Mouse (Mus musculus) T-helper 2 cell (primary cell): Measurements from ENCODE around the gene Aldh6a1.

Experiments used
- in situ Hi-C: fragments of 300-600 bp; cut with MboI, MseI; formaldehyde crosslinking; loops from one replicate; pipeline ENCODE4 v1.15.1; 2025; ENCODE audit warnings: high pct_unique_total_duplicates

Aldh6a1 gene

GRCm38 (mm10) chr12:84416834-84417604 lies 33.8 kb downstream of the Aldh6a1 start, which contains the start of gene Rnf113a2:
TSS of gene Rnf113a2 (plus strand) at chr12:84417196.
- in situ Hi-C loops: no loop called here

GRCm38 (mm10) chr12:84408819-84409507 lies 41.8 kb downstream of the Aldh6a1 start, which contains the start of the genes Entpd5 and Bbof1:
TSS of gene Entpd5 (minus strand) at chr12:84409029.
TSS of gene Bbof1 (plus strand) at chr12:84409071.
- in situ Hi-C loops: no loop called here

DNA sequence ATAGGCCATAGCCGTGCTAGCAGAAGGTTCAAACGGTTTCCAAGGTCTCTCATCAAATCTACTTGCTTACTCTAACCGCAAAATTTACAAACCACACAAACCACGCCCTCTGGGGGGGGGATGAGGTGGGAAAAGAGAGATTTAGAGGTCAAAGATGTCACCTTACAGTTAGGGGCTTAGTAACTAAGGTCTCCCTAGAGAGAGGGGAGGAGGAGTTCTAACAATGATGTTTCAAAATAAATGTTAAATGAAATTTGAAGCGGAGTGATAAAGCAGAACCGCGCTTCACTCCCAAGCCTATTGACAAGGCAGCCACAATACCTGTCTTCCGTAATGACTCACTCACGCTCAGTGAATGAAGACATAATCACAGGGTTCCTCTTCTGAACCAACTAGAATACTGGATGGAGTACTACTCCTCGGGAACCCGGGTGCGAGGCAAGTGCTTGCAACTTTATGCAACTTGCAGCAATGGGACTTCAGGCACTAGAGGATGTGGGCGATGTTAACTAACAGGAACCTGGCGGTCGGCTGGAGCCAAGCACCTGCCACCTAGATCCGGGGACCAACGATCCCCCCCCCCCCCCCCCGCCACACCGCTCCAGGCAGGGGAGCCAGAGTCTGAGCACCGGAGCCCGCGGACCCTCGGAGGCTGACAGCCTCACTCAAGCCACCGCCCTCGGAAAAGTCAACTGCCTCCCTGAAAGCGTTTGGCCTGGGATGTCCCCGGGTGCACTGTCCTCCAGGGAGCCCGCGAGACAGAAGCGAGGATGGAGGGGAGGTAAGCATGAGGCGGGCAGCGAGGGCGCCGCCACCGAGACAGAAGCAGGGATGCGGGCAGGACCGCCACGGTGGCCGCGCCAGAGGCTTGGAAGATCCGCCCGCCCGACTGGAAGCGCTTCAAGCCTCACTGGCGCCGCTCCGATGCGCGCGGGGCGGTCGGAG lies 42.7 kb downstream of the Aldh6a1 start:
- in situ Hi-C loops: no loop called here

DNA sequence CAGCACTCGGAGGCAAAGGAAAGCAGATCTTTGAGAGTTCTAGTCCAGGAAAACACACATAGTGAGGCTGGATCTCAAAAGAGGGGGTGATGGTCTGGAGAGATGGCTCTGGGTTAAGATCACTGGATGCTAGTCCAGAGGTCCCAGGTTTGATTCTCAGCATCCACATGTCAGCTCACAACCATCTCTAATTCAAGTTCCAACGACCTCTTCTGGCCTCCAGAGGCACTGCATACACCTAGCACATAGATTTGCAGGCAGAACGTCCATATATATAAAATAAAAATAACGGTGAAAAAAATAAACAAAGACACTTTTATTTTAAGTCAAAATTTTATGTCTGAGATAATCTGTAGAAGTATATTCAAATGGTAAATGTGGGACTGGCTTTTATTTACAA lies 43.5 kb downstream of the Aldh6a1 start:
- in situ Hi-C loops: no loop called here

GRCm38 (mm10) chr12:84404541-84404940 lies 46.3 kb downstream of the Aldh6a1 start:
- in situ Hi-C loops: no loop called here

DNA sequence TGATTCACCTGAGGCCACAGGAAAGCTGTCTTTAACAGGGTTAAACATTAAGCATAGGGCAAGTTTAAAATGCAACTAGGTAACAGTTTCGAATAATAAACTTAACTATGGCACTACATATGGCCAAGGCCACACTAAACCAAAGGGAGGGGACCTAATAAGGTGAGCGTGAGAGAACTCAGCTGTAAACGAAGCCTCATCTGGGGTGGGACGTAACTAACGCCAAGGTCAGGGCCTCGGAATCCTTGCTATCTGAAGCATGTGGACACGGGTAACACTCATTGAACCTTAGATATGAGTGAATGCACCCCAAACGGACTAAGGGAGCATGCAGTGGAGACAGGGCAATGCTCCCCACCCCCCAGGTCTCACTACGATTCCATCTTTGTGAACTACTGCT lies 47.9 kb downstream of the Aldh6a1 start:
- in situ Hi-C loops: no loop called here

DNA sequence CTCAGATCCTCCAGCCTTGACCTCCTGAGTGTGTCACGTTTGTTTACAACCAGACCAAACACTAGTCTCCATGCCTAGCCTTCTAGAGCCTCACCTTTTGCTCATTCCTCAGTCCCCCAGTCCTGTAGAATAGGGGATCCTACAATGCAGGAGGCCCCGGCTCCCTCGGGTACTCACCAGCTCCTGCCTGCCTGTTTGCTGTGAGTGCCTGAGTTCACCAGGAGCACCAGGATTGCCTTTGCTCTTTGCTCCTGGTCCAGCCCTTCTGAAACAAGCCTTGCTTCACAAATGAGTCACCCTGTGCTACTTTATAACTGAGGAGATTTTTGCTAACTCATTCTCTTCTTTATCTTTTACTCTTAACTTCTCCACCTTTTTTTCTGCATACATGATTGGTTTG lies 50.2 kb downstream of the Aldh6a1 start:
- in situ Hi-C loops: no loop called here

DNA sequence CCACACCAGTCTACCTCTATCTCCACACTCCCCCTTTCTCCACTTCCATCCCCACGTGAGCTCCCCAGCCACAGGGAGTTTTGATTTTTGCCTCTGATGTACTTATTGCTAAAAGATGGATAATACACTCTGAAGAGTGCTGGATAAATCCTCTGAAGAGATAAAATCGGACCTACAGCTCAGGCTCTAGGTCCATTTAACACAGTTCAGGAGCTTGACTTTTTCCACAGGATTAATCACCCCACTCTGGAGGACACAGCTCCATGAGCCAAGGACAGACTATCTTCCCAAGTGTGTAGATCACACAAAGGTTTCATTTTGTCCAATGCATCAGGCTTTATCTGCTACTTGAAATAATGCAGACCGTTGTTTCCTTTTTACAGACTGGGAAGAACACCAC lies 50.7 kb downstream of the Aldh6a1 start:
- in situ Hi-C loops: no loop called here

DNA sequence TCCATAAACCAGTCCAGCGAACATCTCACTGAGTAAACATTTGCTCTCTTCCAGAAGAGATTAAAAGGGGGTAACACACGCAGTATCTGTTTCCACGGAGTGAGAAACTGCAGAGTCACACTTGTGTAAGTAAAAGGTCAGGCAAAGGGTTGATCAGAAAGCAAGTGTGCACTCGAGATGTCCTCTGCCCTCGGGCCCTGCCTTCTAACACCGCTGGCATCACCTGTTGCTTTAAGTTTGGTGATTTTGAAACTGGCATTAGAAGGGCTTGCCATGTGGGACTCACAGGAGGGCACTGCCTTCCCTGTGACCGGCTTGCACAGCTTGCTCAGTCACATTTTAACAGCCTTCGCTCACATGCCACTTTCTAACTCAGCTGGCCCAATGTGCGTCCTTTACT lies 51.1 kb downstream of the Aldh6a1 start:
- in situ Hi-C loops: no loop called here

DNA sequence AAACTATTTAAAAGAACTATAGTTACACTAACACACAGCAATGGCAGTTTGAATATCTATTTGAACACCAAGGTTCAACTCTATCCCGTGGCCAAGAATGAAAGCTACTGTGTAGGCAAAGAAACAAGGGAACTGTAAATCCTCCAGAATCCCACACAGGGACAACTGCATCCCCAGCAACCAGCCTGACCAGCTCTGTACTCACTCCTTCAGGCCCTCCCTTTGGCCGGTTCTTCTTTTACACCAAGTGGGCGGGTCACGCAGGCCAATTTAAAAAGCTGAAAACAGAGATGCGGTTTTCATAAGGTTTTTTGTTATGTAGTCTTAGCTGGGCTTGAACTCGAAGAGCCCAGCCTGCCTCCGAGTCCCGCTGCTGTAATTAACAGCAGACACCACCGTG lies 51.7 kb downstream of the Aldh6a1 start:
- in situ Hi-C loops: no loop called here

GRCm38 (mm10) chr12:84398629-84399028 lies 52.2 kb downstream of the Aldh6a1 start:
- in situ Hi-C loops: no loop called here

GRCm38 (mm10) chr12:84397685-84398084 lies 53.1 kb downstream of the Aldh6a1 start:
- in situ Hi-C loops: no loop called here

- in situ Hi-C loops: no loop called here
Measured at GRCm38 (mm10) chr12:84396947-84397679, 53.7 kb downstream of the Aldh6a1 start.

- in situ Hi-C loops: no loop called here
Measured at GRCm38 (mm10) chr12:84393847-84394246, 57.0 kb downstream of the Aldh6a1 start.

DNA sequence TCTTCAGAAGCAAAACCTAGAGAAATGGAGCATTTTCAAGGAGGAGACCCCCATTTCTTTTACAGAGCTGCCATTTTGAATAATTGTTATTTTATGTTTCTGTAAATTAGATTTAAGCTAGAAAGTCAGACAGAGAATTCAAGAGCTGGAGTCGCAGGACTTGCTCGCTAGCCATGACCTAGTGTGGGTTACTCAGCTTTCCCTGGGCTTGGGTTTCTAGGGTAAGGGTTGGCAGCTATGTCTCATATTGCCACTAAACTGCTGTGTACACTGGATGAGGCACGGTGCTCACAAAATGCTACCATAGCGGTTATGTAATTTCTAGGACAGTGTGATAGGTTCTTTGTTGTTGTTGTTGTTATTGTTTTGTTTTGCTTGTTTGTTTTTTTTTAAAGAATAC lies 58.1 kb downstream of the Aldh6a1 start:
- in situ Hi-C loops: no loop called here

DNA sequence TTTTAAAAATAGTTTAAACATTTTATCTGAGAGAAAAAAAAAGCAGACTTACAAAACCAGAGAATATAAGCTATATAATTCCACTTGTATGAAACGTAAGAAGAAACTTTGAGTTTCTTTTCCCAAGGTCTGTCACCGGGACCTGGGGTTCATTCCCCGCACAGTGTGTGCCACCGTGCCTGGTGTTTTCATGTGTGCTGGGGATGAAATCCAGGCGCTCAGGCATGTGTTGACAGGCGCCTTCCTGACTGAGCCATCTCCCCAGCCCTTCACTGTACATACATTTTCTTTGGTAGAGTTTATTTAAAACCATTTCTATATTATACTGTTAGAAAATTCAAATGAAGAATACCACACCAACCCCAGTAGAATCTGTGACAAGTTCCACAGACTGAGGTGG lies 60.5 kb downstream of the Aldh6a1 start:
- in situ Hi-C loops: no loop called here

DNA sequence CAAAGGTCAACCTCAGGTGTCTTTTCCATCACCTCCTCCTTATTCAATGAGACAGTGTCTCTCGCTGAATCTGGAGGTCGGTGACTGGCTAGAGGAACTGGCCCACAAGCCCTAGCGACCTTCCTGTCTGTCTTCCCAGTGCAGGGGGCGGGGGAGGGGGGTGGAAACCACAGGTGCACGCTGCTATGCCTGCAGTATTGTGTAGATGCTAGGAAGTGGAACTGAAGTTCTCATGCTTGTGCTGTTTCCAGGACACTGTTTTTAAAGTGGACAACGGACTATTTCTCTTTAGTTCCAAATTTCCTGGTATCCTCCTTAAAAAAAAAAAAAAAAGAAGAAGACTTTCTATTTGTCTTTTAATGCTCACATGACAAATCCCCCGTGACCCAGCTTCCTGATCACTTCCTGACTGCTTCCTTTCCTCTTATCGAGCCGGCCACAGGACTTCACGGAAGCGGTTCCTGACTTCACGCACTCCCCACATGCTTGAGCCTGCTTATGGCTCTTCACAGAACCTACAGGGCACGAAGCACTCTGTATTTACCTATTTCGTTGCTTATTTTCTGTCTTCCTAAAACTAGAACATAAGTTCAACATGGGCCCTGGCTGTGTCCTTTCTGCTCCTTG lies 61.9 kb downstream of the Aldh6a1 start:
- in situ Hi-C loops: no loop called here

- in situ Hi-C loops: no loop called here
Measured at GRCm38 (mm10) chr12:84388097-84388496, 62.7 kb downstream of the Aldh6a1 start.

GRCm38 (mm10) chr12:84385408-84385807 lies 65.4 kb downstream of the Aldh6a1 start:
- in situ Hi-C loops: no loop called here

- in situ Hi-C loops: no loop called here
Measured at GRCm38 (mm10) chr12:84384644-84385081, 66.1 kb downstream of the Aldh6a1 start.

DNA sequence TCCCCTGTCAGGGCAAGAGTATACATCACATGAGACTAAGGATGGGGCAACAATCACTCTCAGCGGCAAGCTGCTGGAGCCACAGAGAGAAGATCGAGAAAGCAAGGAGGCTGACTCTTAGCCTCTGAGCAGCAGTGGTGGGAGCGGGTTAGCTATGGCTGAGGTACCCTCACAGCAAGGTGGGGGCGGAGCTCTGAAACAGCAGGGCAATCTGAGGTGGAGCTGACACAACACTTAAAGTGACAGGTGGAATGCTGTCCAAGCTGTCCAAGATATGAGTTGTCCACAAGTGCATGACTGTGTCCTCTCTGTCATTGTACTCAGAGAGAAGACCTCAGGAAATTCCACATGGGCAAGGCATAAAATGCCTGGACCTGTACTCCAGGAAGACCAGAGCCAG lies 68.4 kb downstream of the Aldh6a1 start:
- in situ Hi-C loops: no loop called here
